Mouse (Mus musculus) kidney, embryonic 14.5 days (tissue): ENCODE results near the gene Klk8. TPM values are rescaled to one million over a fixed set of nuclear protein-coding genes. Genes with fewer than 3 reads are reported as not detected.

Experiments used
- ATAC-seq: fragments of 200-750 bp; cut with Nextera tagmentation; 2 replicates; pipeline ENCODE4 v1.8.0; 2017; ENCODE audit warnings: moderate number of reproducible peaks, mild to moderate bottlenecking, moderate TSS enrichment, moderate library complexity; ENCODE audit not compliant: low FRiP score, low TSS enrichment
- H3K27ac ChIP-seq: fragments of 300-500 bp; sonication (generic); 2 replicates; pipeline ENCODE4 v1.5.1; 2014; ENCODE audit warnings: low read depth, mild to moderate bottlenecking, low read length, moderate library complexity, mixed read lengths
- H3K27me3 ChIP-seq: fragments of 300-500 bp; sonication (generic); 2 replicates; pipeline ENCODE4 v1.6.1; 2014; ENCODE audit warnings: mild to moderate bottlenecking, low read length; ENCODE audit not compliant: control insufficient read depth, insufficient read depth
- H3K36me3 ChIP-seq: fragments of 300-500 bp; sonication (generic); 2 replicates; pipeline ENCODE4 v1.6.1; 2014; ENCODE audit warnings: low read length, mixed read lengths; ENCODE audit not compliant: control insufficient read depth, insufficient read depth
- H3K4me1 ChIP-seq: fragments of 300-500 bp; sonication (generic); 2 replicates; pipeline ENCODE4 v1.6.1; 2014; ENCODE audit warnings: low read length, mixed read lengths; ENCODE audit not compliant: control insufficient read depth, insufficient read depth
- H3K4me2 ChIP-seq: fragments of 300-500 bp; sonication (generic); replicated peaks from 2 replicates; pipeline ENCODE4 v1.6.1; 2014; ENCODE audit warnings: low read depth, mild to moderate bottlenecking, low read length
- H3K4me3 ChIP-seq: fragments of 300-500 bp; sonication (generic); 2 replicates; pipeline ENCODE4 v1.5.1; 2014; ENCODE audit warnings: mild to moderate bottlenecking, low read length
- H3K9ac ChIP-seq: fragments of 300-500 bp; sonication (generic); 2 replicates; pipeline ENCODE4 v1.6.1; 2014; ENCODE audit warnings: low read depth, mild to moderate bottlenecking, low read length, moderate library complexity
- H3K9me3 ChIP-seq: fragments of 300-500 bp; sonication (generic); 2 replicates; pipeline ENCODE4 v1.6.1; 2016; ENCODE audit warnings: low read length; ENCODE audit not compliant: control insufficient read depth
- WGBS: fragments of 180-500 bp; shearing (Covaris S2); extraction: QIAGEN DNeasy Blood & Tissue Kit; methylation state at CpG from one replicate; pipeline ENCODE4 v1.1.7; 2014; 5-methylcytosine and 5-hydroxymethylcytosine counted together
- polyA plus RNA-seq: library from polyadenylated mRNA; unstranded; fragments of >200 nt; fragmentation: Nextera tagmentation; extraction: Ambion mirVana; gene quantifications from 2 replicates; pipeline ENCODE4 v1.2.1, GENCODE M21; 2014

Gene Klk8
- 38.2 and 43.5 TPM in 2 replicates for polyA plus RNA-seq

DNA sequence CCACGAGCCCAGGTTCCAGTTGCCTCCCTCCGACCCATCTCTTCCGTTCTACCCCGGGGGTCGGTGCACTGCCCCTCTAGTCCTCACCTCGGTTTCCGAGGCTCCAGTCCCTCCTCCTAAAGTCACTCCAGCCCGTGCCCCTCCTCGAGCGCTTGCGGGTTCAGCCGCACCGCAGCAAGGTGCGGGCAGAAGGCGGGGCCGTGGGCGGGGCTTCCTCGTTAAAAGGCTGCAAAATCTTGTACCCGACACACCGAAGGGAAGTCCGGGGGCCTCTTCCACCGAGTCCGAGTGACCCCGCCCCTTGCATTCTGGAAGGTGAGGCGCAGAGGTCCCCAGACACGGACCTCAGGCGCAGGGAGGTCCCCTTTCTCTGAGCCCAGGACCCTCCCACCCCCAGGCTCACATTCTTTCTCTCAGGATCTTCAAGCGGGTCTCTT, at the start of gene Klk8:
Gene Klk8, plus strand, starts transcription at position 245 of the 437 bp plus-strand sequence.
- Histone ChIP-seq H3K27ac (no peak within 1 kb of the TSS), H3K4me3 (peak within 1 kb of the TSS; percentile 58), H3K36me3 (no peaks in the 10 kb centered on the region), H3K4me1 (peaks cover 10% of the 10 kb centered on the region), H3K9me3 (no peaks in the 10 kb centered on the region), H3K9ac (peak within 1 kb of the TSS; percentile 45), H3K27me3 (peaks cover 7% of the 10 kb centered on the region; the same call in 1 of the 2 replicates), H3K4me2 (peak within 1 kb of the TSS; percentile 68)
- ATAC-seq = peak; percentile 63
- WGBS = under 1% methylated on average over 28 of the region's 28 CpGs

DNA sequence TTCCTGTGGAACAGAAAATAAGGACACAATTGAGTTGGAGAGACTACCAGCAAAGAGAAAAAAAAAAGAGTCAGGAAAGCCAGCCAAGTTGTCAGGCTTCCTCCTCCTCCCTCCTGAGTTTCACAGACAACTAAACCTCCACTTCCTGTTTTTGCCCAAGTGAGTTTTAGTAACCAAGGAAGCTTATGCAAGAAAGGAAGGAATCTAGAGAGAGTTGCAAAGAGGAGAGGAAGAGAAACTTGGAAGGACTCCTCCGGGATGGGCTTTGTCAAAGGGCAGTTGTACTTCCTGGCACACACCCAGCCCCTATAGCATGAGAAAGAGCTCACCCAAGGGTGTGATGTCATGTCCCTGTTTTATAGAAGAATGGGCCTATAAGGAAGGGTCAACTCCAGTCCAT, 49.6 kb upstream of the Klk8 start:
- H3K4me1 ChIP-seq = no peaks in the 10 kb centered on the region
- H3K4me2 ChIP-seq = no peak overlapping the region
- 76% methylated on average over 1 of the region's 1 CpGs for whole genome bisulfite sequencing
- H3K27me3 ChIP-seq = no peaks in the 10 kb centered on the region
- no peak overlapping the region for H3K4me3 ChIP-seq
- no peak for ATAC-seq
- no peaks in the 10 kb centered on the region for H3K36me3 ChIP-seq
- no peak overlapping the region for H3K27ac ChIP-seq
- H3K9ac ChIP-seq = no peak overlapping the region
- H3K9me3 ChIP-seq = no peaks in the 10 kb centered on the region

DNA sequence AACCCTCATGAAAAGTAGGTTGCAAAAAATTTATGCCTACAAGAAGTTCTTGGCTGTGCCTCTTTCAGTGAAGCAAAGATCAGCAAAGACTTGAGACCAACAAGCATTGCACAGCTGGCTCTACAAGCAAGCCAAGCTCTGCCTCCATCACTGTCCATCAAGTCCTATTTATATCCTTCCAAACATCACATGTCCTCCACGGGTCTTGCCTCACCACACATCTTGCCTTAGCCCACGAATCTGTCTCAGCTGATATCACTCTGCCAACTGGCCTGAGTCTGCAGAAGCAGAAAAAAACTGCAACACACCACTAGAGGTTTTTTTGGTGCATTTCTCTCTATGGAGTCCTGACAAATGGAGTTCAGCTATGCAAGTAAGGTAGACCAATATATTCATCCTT, 44.6 kb upstream of the Klk8 start:
- ATAC-seq = no peak
- no peak overlapping the region for H3K4me2 ChIP-seq
- 75% methylated on average over 2 of the region's 2 CpGs for WGBS

DNA sequence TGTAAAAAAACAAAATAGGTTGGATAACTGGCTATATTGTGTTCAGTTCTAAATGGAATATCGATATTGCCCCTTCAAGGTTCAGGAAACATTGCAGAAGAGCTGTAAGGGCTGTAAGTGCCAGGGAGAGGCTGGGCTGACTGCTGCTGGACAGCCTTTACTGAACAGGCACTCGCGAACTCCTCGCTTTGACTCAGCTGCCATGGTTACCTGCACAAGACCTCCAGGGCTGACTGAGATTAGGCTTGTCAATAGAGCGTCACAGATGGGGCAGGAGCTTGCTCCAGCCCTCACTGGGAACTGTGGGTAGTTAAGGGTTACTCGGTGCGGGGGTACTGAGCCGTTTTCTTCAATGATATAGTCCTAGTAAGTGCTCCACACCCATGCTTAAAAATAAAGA, 30.9 kb upstream of the Klk8 start:
- Histone ChIP-seq H3K27me3 (no peaks in the 10 kb centered on the region), H3K27ac (no peak overlapping the region), H3K36me3 (no peaks in the 10 kb centered on the region), H3K4me3 (no peak overlapping the region), H3K9ac (no peak overlapping the region), H3K9me3 (no peaks in the 10 kb centered on the region), H3K4me1 (no peaks in the 10 kb centered on the region), H3K4me2 (no peak overlapping the region)
- WGBS = 50% methylated on average over 8 of the region's 8 CpGs
- ATAC-seq = no peak

More for the DNA sequence above, 44.6 kb upstream of the Klk8 start:
- Histone ChIP-seq H3K4me1 (no peaks in the 10 kb centered on the region), H3K36me3 (no peaks in the 10 kb centered on the region), H3K9ac (no peak overlapping the region), H3K27ac (no peak overlapping the region), H3K4me3 (no peak overlapping the region), H3K9me3 (no peaks in the 10 kb centered on the region), H3K27me3 (no peaks in the 10 kb centered on the region)

DNA sequence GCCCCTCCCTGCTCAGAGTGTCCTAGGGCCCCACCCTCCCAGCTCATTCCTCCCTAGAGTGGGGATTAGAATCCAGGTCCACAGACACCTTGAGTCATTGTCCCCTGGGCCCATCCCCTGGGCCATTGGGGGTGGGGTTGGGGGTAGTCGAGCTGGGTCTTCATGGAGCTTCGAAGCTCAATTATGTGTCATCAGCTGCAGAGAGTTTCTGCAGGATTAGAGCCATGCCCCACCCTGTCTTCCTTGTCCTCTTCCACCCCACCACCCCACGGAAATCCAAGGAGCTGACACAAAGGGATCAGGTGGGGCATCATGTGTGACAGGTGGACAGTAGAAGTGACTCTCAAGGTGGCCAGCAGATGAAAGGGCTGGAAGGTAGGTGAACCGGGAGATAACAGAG, 28.8 kb upstream of the Klk8 start, which contains the start of gene Klk12:
Gene Klk12, plus strand, starts transcription at position 301 of the 400 bp plus-strand sequence.
- H3K9me3 ChIP-seq = no peaks in the 10 kb centered on the region
- no peaks in the 10 kb centered on the region for H3K36me3 ChIP-seq
- 81% methylated on average over 4 of the region's 4 CpGs for WGBS
- H3K4me3 ChIP-seq = no peak within 1 kb of the TSS
- no peaks in the 10 kb centered on the region for H3K4me1 ChIP-seq
- no peaks in the 10 kb centered on the region for H3K27me3 ChIP-seq
- no peak within 1 kb of the TSS for H3K27ac ChIP-seq
- no peak for ATAC-seq
- H3K9ac ChIP-seq = no peak within 1 kb of the TSS
- no peak within 1 kb of the TSS for H3K4me2 ChIP-seq

DNA sequence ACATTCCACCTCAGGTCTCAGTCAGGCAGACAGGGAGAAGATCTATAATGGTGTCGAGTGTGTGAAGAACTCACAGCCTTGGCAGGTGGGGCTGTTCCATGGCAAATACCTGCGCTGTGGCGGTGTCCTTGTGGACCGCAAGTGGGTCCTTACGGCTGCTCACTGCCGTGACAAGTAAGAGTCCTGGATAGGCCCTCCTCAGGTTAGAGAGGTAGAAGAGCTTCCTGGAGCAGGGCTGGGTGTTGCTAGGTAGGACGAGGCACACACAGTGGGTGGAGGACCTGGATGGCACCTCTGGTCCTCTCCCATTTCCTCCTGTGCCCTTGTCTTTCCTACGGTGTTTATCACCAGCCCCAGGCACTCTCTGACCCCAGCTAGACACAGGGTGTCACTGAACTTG, 27.7 kb upstream of the Klk8 start:
- no peaks in the 10 kb centered on the region for H3K9me3 ChIP-seq
- no peak overlapping the region for H3K9ac ChIP-seq
- no peak overlapping the region for H3K4me2 ChIP-seq
- H3K4me3 ChIP-seq = no peak overlapping the region
- no peaks in the 10 kb centered on the region for H3K27me3 ChIP-seq
- ATAC-seq = no peak
- no peaks in the 10 kb centered on the region for H3K36me3 ChIP-seq
- WGBS = 87% methylated on average over 8 of the region's 8 CpGs
- H3K27ac ChIP-seq = no peak overlapping the region
- no peaks in the 10 kb centered on the region for H3K4me1 ChIP-seq

DNA sequence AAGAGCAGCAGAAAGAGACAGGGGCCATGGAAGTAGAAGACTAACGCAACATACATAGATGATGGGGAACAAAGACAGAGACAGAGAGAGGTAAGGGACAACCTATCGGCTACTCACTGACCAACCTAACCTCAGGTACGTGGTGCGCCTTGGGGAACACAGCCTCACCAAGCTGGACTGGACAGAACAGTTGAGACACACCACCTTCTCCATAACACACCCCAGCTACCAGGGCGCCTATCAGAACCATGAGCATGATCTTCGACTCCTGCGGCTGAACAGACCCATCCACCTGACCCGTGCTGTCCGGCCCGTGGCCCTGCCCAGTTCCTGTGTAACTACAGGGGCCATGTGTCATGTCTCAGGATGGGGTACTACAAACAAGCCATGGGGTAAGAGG, 26.7 kb upstream of the Klk8 start:
- 94% methylated on average over 10 of the region's 10 CpGs for WGBS
- no peak for ATAC-seq

DNA sequence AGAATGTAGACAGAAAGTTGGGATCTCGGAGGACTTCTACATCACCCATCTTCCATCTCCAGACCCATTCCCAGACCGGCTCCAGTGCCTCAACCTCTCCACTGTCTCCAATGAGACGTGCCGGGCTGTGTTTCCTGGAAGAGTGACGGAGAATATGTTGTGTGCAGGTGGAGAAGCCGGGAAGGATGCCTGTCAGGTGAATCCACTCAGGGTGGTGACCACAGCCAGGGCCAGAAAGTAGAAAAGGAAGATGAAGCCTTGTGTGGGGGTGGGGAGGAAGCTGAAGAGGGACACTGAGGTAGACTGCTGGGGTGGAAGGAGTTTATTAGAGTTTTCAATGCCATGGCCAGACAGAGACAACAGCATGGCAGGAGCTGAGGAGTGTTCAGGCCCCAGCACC, 25.5 kb upstream of the Klk8 start:
- Histone ChIP-seq H3K27me3 (no peaks in the 10 kb centered on the region), H3K4me3 (no peak overlapping the region), H3K4me1 (no peaks in the 10 kb centered on the region), H3K9ac (no peak overlapping the region), H3K27ac (no peak overlapping the region), H3K9me3 (no peaks in the 10 kb centered on the region), H3K36me3 (no peaks in the 10 kb centered on the region), H3K4me2 (no peak overlapping the region)
- ATAC-seq = no peak
- 94% methylated on average over 6 of the region's 6 CpGs for WGBS

More for the DNA sequence above, 26.7 kb upstream of the Klk8 start:
- no peak overlapping the region for H3K4me2 ChIP-seq
- no peaks in the 10 kb centered on the region for H3K27me3 ChIP-seq
- no peak overlapping the region for H3K9ac ChIP-seq
- no peaks in the 10 kb centered on the region for H3K4me1 ChIP-seq
- H3K4me3 ChIP-seq = no peak overlapping the region
- no peaks in the 10 kb centered on the region for H3K9me3 ChIP-seq
- no peaks in the 10 kb centered on the region for H3K36me3 ChIP-seq
- H3K27ac ChIP-seq = no peak overlapping the region

DNA sequence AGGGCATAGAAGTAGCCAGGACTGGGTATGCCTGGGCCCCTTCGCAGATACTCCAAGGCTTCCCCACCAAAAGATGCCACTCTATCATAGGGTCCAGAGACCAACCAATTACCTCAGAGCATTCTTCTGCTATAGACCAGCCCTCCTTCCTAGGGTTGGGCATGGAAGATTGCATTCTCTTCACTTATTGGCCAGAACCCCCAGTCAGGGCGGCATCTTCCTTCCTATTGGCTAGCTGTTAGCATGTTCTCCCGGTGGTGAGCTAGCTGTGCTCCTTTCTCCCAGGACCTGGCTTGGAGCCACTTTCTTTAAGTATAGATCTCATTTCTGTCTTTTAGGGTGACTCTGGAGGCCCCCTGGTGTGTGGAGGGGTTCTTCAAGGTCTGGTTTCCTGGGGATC, 24.5 kb upstream of the Klk8 start:
- Histone ChIP-seq H3K36me3 (no peaks in the 10 kb centered on the region), H3K4me1 (no peaks in the 10 kb centered on the region), H3K4me2 (no peak overlapping the region), H3K9me3 (no peaks in the 10 kb centered on the region), H3K4me3 (no peak overlapping the region), H3K9ac (no peak overlapping the region), H3K27ac (no peak overlapping the region), H3K27me3 (no peaks in the 10 kb centered on the region)
- no peak for ATAC-seq
- WGBS = 78% methylated on average over 3 of the region's 3 CpGs
